In the genomic region with DNA sequence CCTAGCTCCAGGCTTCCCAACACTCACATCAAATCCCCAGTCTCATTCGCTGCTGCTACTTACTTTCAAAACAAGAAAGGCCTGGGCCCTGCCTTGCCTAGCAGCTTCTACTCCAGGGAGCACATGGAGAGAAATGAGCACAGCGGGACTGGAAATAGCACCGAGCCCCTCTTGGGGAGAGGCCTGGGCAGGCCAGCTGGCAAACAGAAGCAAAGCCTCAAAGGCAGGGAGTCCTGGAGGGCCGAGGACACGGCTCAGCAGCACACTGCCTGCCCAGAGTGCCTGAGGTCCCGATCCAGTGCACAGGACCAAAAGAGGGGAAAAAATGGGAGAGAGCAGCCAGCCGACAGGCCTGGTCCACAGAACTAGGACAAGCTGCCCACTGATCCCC, we compare ENCODE assay signal across 8 mouse cellular contexts. TPM values are rescaled to one million over a fixed set of nuclear protein-coding genes. Genes with fewer than 3 reads are reported as not detected.
DNase-seq lines count a peak whose midpoint lies in the region; ATAC-seq and TF ChIP-seq lines count a peak whose summit lies in the region.

No protein-coding gene starts in this region.

- H3K27me3 ChIP-seq in kidney, postnatal 0 days (ENCODE audit: insufficient read depth, low read length): no peaks in the 10 kb centered on the region
- no peaks in the 10 kb centered on the region for H3K27me3 ChIP-seq in embryonic facial prominence, embryonic 15.5 days
- peaks cover 10% of the 10 kb centered on the region; the same call in 1 of the 2 replicates for H3K27me3 ChIP-seq in hindbrain, embryonic 12.5 days
- H3K27me3 ChIP-seq in neural tube, embryonic 12.5 days (replicated peaks): 0 out of 2 replicates have a peak, but pooled peaks cover 3% of the 10 kb centered on the region

- H3K9ac ChIP-seq in kidney, postnatal 0 days (ENCODE audit: low read depth, low read length): peak overlapping the region; percentile 25; the same call in 1 of the 2 replicates
- no peak overlapping the region for H3K9ac ChIP-seq in embryonic facial prominence, embryonic 15.5 days
- H3K9ac ChIP-seq in hindbrain, embryonic 12.5 days: peak overlapping the region; percentile 32; the same call in 1 of the 2 replicates
- H3K9ac ChIP-seq in neural tube, embryonic 12.5 days: peak overlapping the region; percentile 48

- no peak overlapping the region for H3K4me2 ChIP-seq in kidney, postnatal 0 days (ENCODE audit: low read length)
- peak overlapping the region; percentile 76 for H3K4me2 ChIP-seq in embryonic facial prominence, embryonic 15.5 days (replicated peaks)
- peak overlapping the region; percentile 83 for H3K4me2 ChIP-seq in hindbrain, embryonic 12.5 days (replicated peaks)
- H3K4me2 ChIP-seq in neural tube, embryonic 12.5 days (replicated peaks): peak overlapping the region; percentile 88

- H3K9me3 ChIP-seq in kidney, postnatal 0 days (replicated peaks; ENCODE audit: low read length): no peaks in the 10 kb centered on the region
- H3K9me3 ChIP-seq in embryonic facial prominence, embryonic 15.5 days (replicated peaks): no peaks in the 10 kb centered on the region
- H3K9me3 ChIP-seq in hindbrain, embryonic 12.5 days (replicated peaks): no peaks in the 10 kb centered on the region
- H3K9me3 ChIP-seq in neural tube, embryonic 12.5 days: no peaks in the 10 kb centered on the region

- DNase-seq in kidney, postnatal 0 days (ENCODE audit: low spot score): no peak
- DNase-seq in kidney, postnatal 36 days: no peak
- no peak for DNase-seq in embryo, embryonic 9.5 days (ENCODE audit: extremely low spot score)
- DNase-seq in cerebellum, adult 8-10 months: no peak

- 40% methylated on average over 7 of the region's 7 CpGs for WGBS in kidney, postnatal 0 days
- WGBS in embryonic facial prominence, embryonic 15.5 days: 28% methylated on average over 7 of the region's 7 CpGs
- 55% methylated on average over 7 of the region's 7 CpGs for WGBS in hindbrain, embryonic 12.5 days
- 67% methylated on average over 7 of the region's 7 CpGs for WGBS in neural tube, embryonic 12.5 days

- H3K4me1 ChIP-seq in kidney, postnatal 0 days (replicated peaks; ENCODE audit: insufficient read depth, low read length): peaks cover 34% of the 10 kb centered on the region
- peaks cover 55% of the 10 kb centered on the region for H3K4me1 ChIP-seq in embryonic facial prominence, embryonic 15.5 days
- peaks cover 40% of the 10 kb centered on the region for H3K4me1 ChIP-seq in hindbrain, embryonic 12.5 days
- H3K4me1 ChIP-seq in neural tube, embryonic 12.5 days: peaks cover 33% of the 10 kb centered on the region

- H3K36me3 ChIP-seq in kidney, postnatal 0 days (ENCODE audit: insufficient read depth, low read length): no peaks in the 10 kb centered on the region
- peaks cover 12% of the 10 kb centered on the region; the same call in 1 of the 2 replicates for H3K36me3 ChIP-seq in embryonic facial prominence, embryonic 15.5 days
- H3K36me3 ChIP-seq in hindbrain, embryonic 12.5 days: no peaks in the 10 kb centered on the region; the same call in 1 of the 2 replicates
- peaks cover 3% of the 10 kb centered on the region; the same call in 1 of the 2 replicates for H3K36me3 ChIP-seq in neural tube, embryonic 12.5 days

- H3K27ac ChIP-seq in kidney, postnatal 0 days: peak overlapping the region; percentile 63; the same call in 1 of the 2 replicates
- H3K27ac ChIP-seq in embryonic facial prominence, embryonic 15.5 days (replicated peaks): 0 out of 2 replicates have a peak overlapping the region, but pooled peaks have one; percentile 55
- H3K27ac ChIP-seq in hindbrain, embryonic 12.5 days: 0 out of 2 replicates have a peak overlapping the region, but pooled peaks have one; percentile 30
- H3K27ac ChIP-seq in neural tube, embryonic 12.5 days: no peak overlapping the region

- TF ChIP-seq CTCF in kidney, postnatal 0 days (IDR thresholded peaks at IDR 0.05; ENCODE audit: low read depth): no peak

- no peak overlapping the region for H3K4me3 ChIP-seq in kidney, postnatal 0 days (replicated peaks; ENCODE audit: low read depth, low read length)
- peak overlapping the region; percentile 13; the same call in 1 of the 2 replicates for H3K4me3 ChIP-seq in embryonic facial prominence, embryonic 15.5 days (replicated peaks)
- no peak overlapping the region for H3K4me3 ChIP-seq in hindbrain, embryonic 12.5 days
- no peak overlapping the region for H3K4me3 ChIP-seq in neural tube, embryonic 12.5 days

- no peak for ATAC-seq in kidney, postnatal 0 days (replicated peaks; ENCODE audit: low FRiP score, low read depth)
- ATAC-seq in embryonic facial prominence, embryonic 15.5 days (ENCODE audit: insufficient number of reproducible peaks, low FRiP score, low TSS enrichment, low read depth): no peak
- no peak for ATAC-seq in hindbrain, embryonic 12.5 days (ENCODE audit: low FRiP score)
- ATAC-seq in neural tube, embryonic 12.5 days (ENCODE audit: low FRiP score, low read depth): no peak
- ATAC-seq in frontal cortex, adult (ENCODE audit: low TSS enrichment): no peak

RNA-seq across cellular contexts. Expression of gene Tmem184b, which starts 2.4 kb away (rescaled TPM):
- 44.4 and 47.5 TPM in 2 replicates for polyA plus RNA-seq in kidney, postnatal 0 days (2015; fragmentation: Nextera tagmentation; extraction: Ambion mirVana)
- 87.4 and 92.8 TPM in 2 replicates for polyA plus RNA-seq in embryonic facial prominence, embryonic 15.5 days (2015; fragmentation: Nextera tagmentation; extraction: Ambion mirVana)
- 46.2 and 52.0 TPM in 2 replicates for polyA plus RNA-seq in hindbrain, embryonic 12.5 days (2016; fragmentation: Nextera tagmentation; extraction: Ambion mirVana)
- polyA plus RNA-seq in neural tube, embryonic 12.5 days (2016; fragmentation: Nextera tagmentation; extraction: Ambion mirVana): 44.3 and 50.4 TPM in 2 replicates

RNA-seq across cellular contexts. Expression of gene Csnk1e, which starts 54.4 kb away (rescaled TPM):
- 50.9 and 53.9 TPM in 2 replicates for polyA plus RNA-seq in kidney, postnatal 0 days (2015; fragmentation: Nextera tagmentation; extraction: Ambion mirVana)
- 113 and 117 TPM in 2 replicates for polyA plus RNA-seq in embryonic facial prominence, embryonic 15.5 days (2015; fragmentation: Nextera tagmentation; extraction: Ambion mirVana)
- polyA plus RNA-seq in hindbrain, embryonic 12.5 days (2016; fragmentation: Nextera tagmentation; extraction: Ambion mirVana): 280 and 284 TPM in 2 replicates
- 303 and 308 TPM in 2 replicates for polyA plus RNA-seq in neural tube, embryonic 12.5 days (2016; fragmentation: Nextera tagmentation; extraction: Ambion mirVana)

RNA-seq across cellular contexts. Expression of gene Maff, which starts 54.5 kb away (rescaled TPM):
- polyA plus RNA-seq in kidney, postnatal 0 days (2015; fragmentation: Nextera tagmentation; extraction: Ambion mirVana): 6.9 and 7.3 TPM in 2 replicates
- 3.5 and 3.7 TPM in 2 replicates for polyA plus RNA-seq in embryonic facial prominence, embryonic 15.5 days (2015; fragmentation: Nextera tagmentation; extraction: Ambion mirVana)
- polyA plus RNA-seq in hindbrain, embryonic 12.5 days (2016; fragmentation: Nextera tagmentation; extraction: Ambion mirVana): 1.4 and 1.5 TPM in 2 replicates
- polyA plus RNA-seq in neural tube, embryonic 12.5 days (2016; fragmentation: Nextera tagmentation; extraction: Ambion mirVana): 0.92 and 1.4 TPM in 2 replicates
